Mouse (Mus musculus) liver (tissue): ENCODE measurements around the gene Entpd6.

Experiments
- DNase-seq: peaks from one replicate; pipeline ENCODE4 v3.0.0-alpha.2; 2020; ENCODE audit warnings: mixed read lengths

The Entpd6 gene

GRCm38 (mm10) chr2:150787234-150787771 is 38.5 kb downstream of the Entpd6 start:
- DNase-seq = no peak

- DNase-seq = peak; percentile 32
Measured at GRCm38 (mm10) chr2:150788768-150789550, 40.1 kb downstream of the Entpd6 start.

- DNase-seq = no peak
Measured at GRCm38 (mm10) chr2:150793320-150793719, 44.5 kb downstream of the Entpd6 start.

GRCm38 (mm10) chr2:150798084-150798483 is 49.2 kb downstream of the Entpd6 start:
- no peak for DNase-seq

- DNase-seq = no peak
Measured at GRCm38 (mm10) chr2:150800616-150801015, 51.8 kb downstream of the Entpd6 start.

GRCm38 (mm10) chr2:150803035-150803434 is 54.2 kb downstream of the Entpd6 start:
- no peak for DNase-seq

GRCm38 (mm10) chr2:150808381-150808780 is 59.5 kb downstream of the Entpd6 start:
- DNase-seq = no peak

- no peak for DNase-seq
Measured at GRCm38 (mm10) chr2:150808812-150809211, 60.0 kb downstream of the Entpd6 start.

- DNase-seq = peak; percentile 22
Measured at GRCm38 (mm10) chr2:150810603-150811002, 61.8 kb downstream of the Entpd6 start.

GRCm38 (mm10) chr2:150812816-150813215 is 64.0 kb downstream of the Entpd6 start:
- DNase-seq = no peak

GRCm38 (mm10) chr2:150816676-150817402 is 68.0 kb downstream of the Entpd6 start:
- DNase-seq = no peak

GRCm38 (mm10) chr2:150818742-150819141 is 69.9 kb downstream of the Entpd6 start:
- DNase-seq = no peak

- DNase-seq = no peak
Measured at GRCm38 (mm10) chr2:150820720-150821119, 71.9 kb downstream of the Entpd6 start.
